Mouse (Mus musculus) CH12.LX (cell line): Measurements from ENCODE around the gene Gm8212. TPM values are rescaled to one million over a fixed set of nuclear protein-coding genes. Genes with fewer than 3 reads are reported as not detected.
"Not testable (repeated sequence)": the region's sequence is repeated elsewhere in the genome, so short reads cannot be mapped to it uniquely, and the experiment has no call there.

Experiments
- DNase-seq: peaks from one replicate; pipeline ENCODE4 v3.0.0-alpha.2; 2013; ENCODE audit errors: extremely low read depth
- H3K27ac ChIP-seq: 2 replicates; pipeline ENCODE4 v1.5.1; 2012; ENCODE audit warnings: low read depth, mild to moderate bottlenecking, control low read depth, moderate library complexity; ENCODE audit not compliant: insufficient read depth
- H3K27me3 ChIP-seq: replicated peaks from 2 replicates; pipeline ENCODE3; 2012; ENCODE audit warnings: inconsistent platforms
- H3K36me3 ChIP-seq, 2 experiments: replicated peaks in 1 of 2; 2 replicates each; pipeline versions ENCODE3 to v1.6.1; 2012; ENCODE audit warnings: inconsistent platforms in 1 of 2, low read length in 1 of 2, mild to moderate bottlenecking in 1 of 2, mixed read lengths in 1 of 2, moderate library complexity in 1 of 2; ENCODE audit not compliant: control insufficient read depth in 1 of 2, insufficient read depth in 1 of 2
- H3K4me1 ChIP-seq, 2 experiments: 2 replicates each; pipeline ENCODE4 v1.6.1; 2012; ENCODE audit warnings: inconsistent platforms in 1 of 2, moderate library complexity in 1 of 2; ENCODE audit not compliant: insufficient read depth in 2 of 2, control insufficient read depth in 1 of 2
- H3K4me2 ChIP-seq: 2 replicates; pipeline ENCODE4 v1.6.1; 2012; ENCODE audit warnings: low read depth, mild to moderate bottlenecking, control low read depth; ENCODE audit not compliant: poor library complexity, insufficient read depth, severe bottlenecking
- H3K4me3 ChIP-seq, 3 experiments: fragments of 150-350 bp in 1 of 3; sonication (generic) in 1 of 3; replicated peaks in 1 of 3; 2 replicates each; pipeline versions ENCODE3 to v1.5.1; 2011 to 2012; ENCODE audit warnings: low read depth in 2 of 3, low read length in 2 of 3, mild to moderate bottlenecking in 2 of 3, moderate library complexity in 2 of 3, control low read depth in 1 of 3, improper control_type of control experiment in 1 of 3, inconsistent platforms in 1 of 3, mixed read lengths in 1 of 3; ENCODE audit not compliant: poor library complexity in 1 of 3
- H3K79me2 ChIP-seq: replicated peaks from 2 replicates; pipeline ENCODE4 v1.6.1; 2012; ENCODE audit warnings: mild to moderate bottlenecking, moderate library complexity; ENCODE audit not compliant: control insufficient read depth, poor library complexity, insufficient read depth, severe bottlenecking; ENCODE audit errors: extremely low read depth
- H3K9ac ChIP-seq: 2 replicates; pipeline ENCODE4 v1.6.1; 2012; ENCODE audit warnings: low read depth, mild to moderate bottlenecking, control low read depth, moderate library complexity; ENCODE audit not compliant: insufficient read depth
- H3K9me3 ChIP-seq: replicated peaks from 2 replicates; pipeline ENCODE3; 2012; ENCODE audit warnings: low read length, inconsistent platforms, mixed read lengths
- CHD1 ChIP-seq: IDR thresholded peaks from 2 replicates; pipeline ENCODE4 v1.6.1; 2012; ENCODE audit warnings: low read depth, low read length, improper control_type of control experiment, inconsistent platforms
- CHD2 ChIP-seq: IDR thresholded peaks from 2 replicates; pipeline ENCODE4 v1.6.1; 2011; ENCODE audit warnings: low read length, improper control_type of control experiment
- ELF1 ChIP-seq: IDR thresholded peaks from 2 replicates; pipeline ENCODE4 v1.6.1; 2014; ENCODE audit warnings: low read depth, mild to moderate bottlenecking, inconsistent platforms, low read length, improper control_type of control experiment
- ETS1 ChIP-seq: conservative IDR thresholded peaks from 2 replicates; pipeline ENCODE4 v1.6.1; 2012; ENCODE audit warnings: low read depth, mild to moderate bottlenecking, inconsistent platforms, low read length, improper control_type of control experiment, moderate library complexity
- GABPA ChIP-seq: IDR thresholded peaks from 2 replicates; pipeline ENCODE4 v1.6.1; 2012; ENCODE audit warnings: low read depth, low read length, improper control_type of control experiment, inconsistent platforms; ENCODE audit not compliant: insufficient replicate concordance
- MAZ ChIP-seq: IDR thresholded peaks from 2 replicates; pipeline ENCODE4 v1.6.1; 2012; ENCODE audit warnings: low read depth, mild to moderate bottlenecking, inconsistent platforms, low read length, improper control_type of control experiment, moderate library complexity
- RAD21 ChIP-seq: IDR thresholded peaks from 2 replicates; pipeline ENCODE4 v1.6.1; 2011; ENCODE audit warnings: low read depth, mild to moderate bottlenecking, low read length, improper control_type of control experiment, moderate library complexity
- RCOR1 ChIP-seq: conservative IDR thresholded peaks from 2 replicates; pipeline ENCODE4 v1.6.1; 2012; ENCODE audit warnings: low read depth, mild to moderate bottlenecking, inconsistent platforms, low read length, improper control_type of control experiment
- SMC3 ChIP-seq: IDR thresholded peaks from 2 replicates; pipeline ENCODE4 v1.6.1; 2011; ENCODE audit warnings: low read depth, low read length, improper control_type of control experiment
- UBTF ChIP-seq: IDR thresholded peaks from 2 replicates; pipeline ENCODE4 v1.6.1; 2012; ENCODE audit warnings: low read depth, mild to moderate bottlenecking, inconsistent platforms, low read length, improper control_type of control experiment, moderate library complexity
- ZNF384 ChIP-seq: IDR thresholded peaks from 2 replicates; pipeline ENCODE4 v1.6.1; 2012; ENCODE audit warnings: low read depth, low read length, improper control_type of control experiment, inconsistent platforms
- dilution Hi-C: fragments of 300-500 bp; cut with MboI; formaldehyde crosslinking; loops from 2 replicates; pipeline ENCODE4 v1.14.3; 2020; ENCODE audit warnings: low sequenced_read_pairs; ENCODE audit not compliant: extremely low pct_unique_long_range_greater_than_20kb, extremely low pct_ligation_motif_present
- in situ Hi-C: fragments of 300-500 bp; cut with MboI; formaldehyde crosslinking; loops from 3 replicates; pipeline ENCODE4 v1.14.3; 2019; ENCODE audit warnings: low sequenced_read_pairs, low pct_ligation_motif_present, low pct_unique_long_range_greater_than_20kb, mixed read lengths
- polyA plus RNA-seq: library from polyadenylated mRNA; unstranded; fragments of >175 nt; gene quantifications from 2 replicates; pipeline ENCODE4 v1.2.1, GENCODE M21; 2012; ENCODE audit warnings: low read depth; ENCODE audit not compliant: insufficient read length
- total RNA-seq, 2 experiments: library from RNA; depleted of rRNA; stranded (reverse); fragments of 300-350 nt in 1 of 2; fragments of >200 nt in 1 of 2; gene quantifications; 2 replicates each; pipeline ENCODE4 v1.2.3; 2012 to 2014

Gene Gm8212
- total RNA-seq (2012; rRNA removed) (not detected in 2 replicates), total RNA-seq (2014; rRNA removed) (not detected in 2 replicates), polyA plus RNA-seq (not detected in 2 replicates)

DNA sequence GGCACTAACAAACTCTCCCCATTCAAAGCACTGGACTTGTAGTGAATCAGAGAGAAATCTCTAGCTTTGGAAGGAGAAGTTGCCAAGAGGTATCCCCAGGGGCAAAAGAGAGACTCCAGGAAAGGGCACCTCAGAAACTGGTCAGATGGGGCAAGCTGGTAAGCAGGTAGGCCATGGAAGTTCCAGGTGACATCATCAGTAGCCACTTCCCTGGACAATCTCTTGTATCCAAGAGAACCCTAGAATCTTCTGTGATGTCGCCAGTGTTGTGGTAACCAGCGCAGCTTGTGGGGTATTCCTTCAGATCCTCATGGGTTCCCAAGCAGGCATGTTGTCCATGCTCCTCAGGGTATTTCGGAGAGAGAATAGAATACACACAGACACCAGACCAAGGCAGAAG lies at the start of gene Gm8212:
TSS of gene Gm8212 (plus strand) at position 301 of the 400 bp plus-strand sequence.
- H3K9me3 ChIP-seq, H3K27ac ChIP-seq, H3K4me1 ChIP-seq, H3K79me2 ChIP-seq, H3K27me3 ChIP-seq, dilution Hi-C loops, H3K36me3 ChIP-seq, H3K4me3 ChIP-seq, H3K9ac ChIP-seq, in situ Hi-C loops, H3K4me2 ChIP-seq, DNase-seq: not testable (repeated sequence)

DNA sequence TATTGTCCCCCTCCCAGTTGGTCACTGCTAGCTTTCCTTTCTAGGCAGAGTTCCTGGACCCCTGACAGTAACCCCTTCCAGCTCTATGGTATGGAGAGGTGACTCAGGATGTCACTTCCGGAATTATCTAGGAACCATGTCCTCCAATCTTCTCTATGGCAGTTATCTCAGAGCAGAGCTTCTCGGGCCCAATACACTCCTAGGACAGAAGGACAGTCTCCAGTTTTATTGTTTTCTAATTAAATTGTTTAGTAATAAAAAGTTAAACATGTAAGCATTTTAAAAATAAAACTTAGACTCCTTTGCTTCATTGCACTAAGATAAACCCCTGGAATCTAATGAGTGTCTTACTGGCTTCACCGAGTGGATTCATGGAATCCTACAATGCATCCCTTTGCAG lies 15.7 kb downstream of the Gm8212 start, which contains the start of gene 4930503E14Rik:
TSS of gene 4930503E14Rik (minus strand) at position 101 of the 400 bp plus-strand sequence.
- DNase-seq, in situ Hi-C loops, H3K4me3 ChIP-seq, H3K4me2 ChIP-seq, H3K27me3 ChIP-seq, H3K9ac ChIP-seq, dilution Hi-C loops, H3K36me3 ChIP-seq, H3K27ac ChIP-seq, H3K9me3 ChIP-seq, H3K79me2 ChIP-seq, H3K4me1 ChIP-seq: not testable (repeated sequence)

DNA sequence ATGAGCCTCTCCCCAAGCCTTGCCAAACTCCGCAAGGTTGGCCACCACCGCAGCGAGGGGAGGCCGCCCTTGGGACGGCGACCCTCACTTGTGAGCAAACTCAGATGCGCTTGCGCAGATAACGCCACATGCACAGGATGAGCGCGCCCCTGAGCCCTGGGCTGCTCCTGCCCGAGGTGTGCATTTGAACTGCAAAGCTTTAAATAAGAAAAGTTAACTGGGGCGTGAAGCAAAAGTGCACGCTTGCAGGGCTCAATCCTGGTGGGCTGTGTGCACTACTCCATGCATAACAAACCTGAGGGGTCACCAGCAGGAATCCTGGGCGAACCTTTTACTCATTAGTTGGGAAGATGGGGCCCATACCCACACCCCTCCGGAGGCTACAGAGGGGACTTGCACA lies 50.6 kb downstream of the Gm8212 start:
- TF ChIP-seq ETS1 (no peak), RCOR1 (no peak), UBTF (no peak), MAZ (no peak), GABPA (no peak), CHD2 (no peak), ZNF384 (no peak), SMC3 (no peak), ELF1 (no peak), RAD21 (no peak), CHD1 (no peak)
- Histone ChIP-seq H3K4me1 (peaks cover 0 to 11% of the 10 kb centered on the region in 2 experiments; a peak in 1 of 4 replicates), H3K4me2 (no peak overlapping the region), H3K9ac (no peak overlapping the region), H3K79me2 (no peaks in the 10 kb centered on the region), H3K9me3 (no peaks in the 10 kb centered on the region), H3K4me3 (no peak overlapping the region), H3K27me3 (no peaks in the 10 kb centered on the region), H3K27ac (no peak overlapping the region), H3K36me3 (peaks cover 0 to 3% of the 10 kb centered on the region in 2 experiments)
- in situ Hi-C loops = no loop called here
- dilution Hi-C loops = no loop called here
- DNase-seq = no peak

Other genes starting within 250 kb of the Gm8212 start
- not detected in 2 replicates for gene Ang5, start 240.6 kb upstream of the Gm8212 start, total RNA-seq (2012; rRNA removed)
- not detected in 2 replicates for gene Ang5, start 240.6 kb upstream of the Gm8212 start, total RNA-seq (2014; rRNA removed)
- gene Ang5, start 240.6 kb upstream of the Gm8212 start, polyA plus RNA-seq = not detected in 2 replicates
- not detected in 2 replicates for gene Ang6, start 195.4 kb upstream of the Gm8212 start, total RNA-seq (2012; rRNA removed)
- not detected in 2 replicates for gene Ang6, start 195.4 kb upstream of the Gm8212 start, total RNA-seq (2014; rRNA removed)
- gene Ang6, start 195.4 kb upstream of the Gm8212 start, polyA plus RNA-seq = not detected in 2 replicates
- not detected in 2 replicates for gene Ear2, start 95.0 kb upstream of the Gm8212 start, total RNA-seq (2012; rRNA removed)
- not detected in 2 replicates for gene Ear2, start 95.0 kb upstream of the Gm8212 start, total RNA-seq (2014; rRNA removed)
- not detected in 2 replicates for gene Ear2, start 95.0 kb upstream of the Gm8212 start, polyA plus RNA-seq
- gene Gm3327, start 73.8 kb upstream of the Gm8212 start, total RNA-seq (2012; rRNA removed) = not detected in 2 replicates
- not detected in 2 replicates for gene Gm3327, start 73.8 kb upstream of the Gm8212 start, total RNA-seq (2014; rRNA removed)
- gene Gm3327, start 73.8 kb upstream of the Gm8212 start, polyA plus RNA-seq = not detected in 2 replicates
- gene 4930503E14Rik, start 15.6 kb downstream of the Gm8212 start, total RNA-seq (2012; rRNA removed) = 0.30 and 0.38 TPM in 2 replicates
- gene 4930503E14Rik, start 15.6 kb downstream of the Gm8212 start, total RNA-seq (2014; rRNA removed) = 1.5 and 1.7 TPM in 2 replicates
- gene 4930503E14Rik, start 15.6 kb downstream of the Gm8212 start, polyA plus RNA-seq = 0.54 and 0.67 TPM in 2 replicates
- 0.17 TPM in 1 of 2 replicates, not detected in the other for gene Gm8220, start 87.9 kb downstream of the Gm8212 start, total RNA-seq (2012; rRNA removed)
- not detected in 2 replicates for gene Gm8220, start 87.9 kb downstream of the Gm8212 start, total RNA-seq (2014; rRNA removed)
- 0.37 and 0.53 TPM in 2 replicates for gene Gm8220, start 87.9 kb downstream of the Gm8212 start, polyA plus RNA-seq
- gene Gm5930, start 140.9 kb downstream of the Gm8212 start, total RNA-seq (2012; rRNA removed) = 2.1 and 2.8 TPM in 2 replicates
- 3.1 and 3.6 TPM in 2 replicates for gene Gm5930, start 140.9 kb downstream of the Gm8212 start, total RNA-seq (2014; rRNA removed)
- 1.3 TPM in 2 replicates for gene Gm5930, start 140.9 kb downstream of the Gm8212 start, polyA plus RNA-seq
- not detected in 2 replicates for gene Gm8229, start 167.7 kb downstream of the Gm8212 start, total RNA-seq (2012; rRNA removed)
- gene Gm8229, start 167.7 kb downstream of the Gm8212 start, total RNA-seq (2014; rRNA removed) = not detected in 2 replicates
- gene Gm8229, start 167.7 kb downstream of the Gm8212 start, polyA plus RNA-seq = 0.33 TPM in 1 of 2 replicates, not detected in the other
- gene Gm3371, start 213.0 kb downstream of the Gm8212 start, total RNA-seq (2012; rRNA removed) = not detected in 2 replicates
- 0.34 TPM in 1 of 2 replicates, not detected in the other for gene Gm3371, start 213.0 kb downstream of the Gm8212 start, total RNA-seq (2014; rRNA removed)
- gene Gm3371, start 213.0 kb downstream of the Gm8212 start, polyA plus RNA-seq = not detected in 2 replicates
- gene Gm8232, start 236.0 kb downstream of the Gm8212 start, total RNA-seq (2012; rRNA removed) = not detected in 2 replicates
- gene Gm8232, start 236.0 kb downstream of the Gm8212 start, total RNA-seq (2014; rRNA removed) = not detected in 2 replicates
- gene Gm8232, start 236.0 kb downstream of the Gm8212 start, polyA plus RNA-seq = not detected in 2 replicates